Mouse (Mus musculus) B cell, adult 2 months (primary cell): ENCODE measurements around the gene Lats2.
A peak's percentile ranks its signal among the peaks of the same experiment; 100 is the strongest.

ENCODE experiments used
- DNase-seq, 2 experiments: peaks; one replicate each; pipeline ENCODE4 v3.0.0; 2022

The Lats2 gene

DNA sequence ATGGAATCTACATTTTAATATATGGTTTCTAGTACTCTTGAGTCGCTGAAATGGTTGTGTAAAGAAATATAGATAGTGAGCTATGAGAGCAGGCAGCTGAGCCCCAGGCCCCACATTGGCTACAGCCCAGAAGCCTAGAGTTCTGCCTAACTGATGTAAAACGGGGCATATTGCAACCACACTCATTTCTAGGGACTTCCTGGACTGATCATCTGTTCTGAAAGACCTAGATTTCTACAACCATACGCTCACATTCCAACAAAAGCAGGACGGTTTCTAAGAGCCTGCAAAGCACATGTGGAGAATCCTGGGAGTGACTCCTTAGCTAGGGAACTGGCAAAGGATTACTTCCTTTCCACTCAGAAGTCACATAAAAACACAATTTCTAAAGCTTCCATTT lies 22.0 kb downstream of the Lats2 start:
- no peak for DNase-seq

DNA sequence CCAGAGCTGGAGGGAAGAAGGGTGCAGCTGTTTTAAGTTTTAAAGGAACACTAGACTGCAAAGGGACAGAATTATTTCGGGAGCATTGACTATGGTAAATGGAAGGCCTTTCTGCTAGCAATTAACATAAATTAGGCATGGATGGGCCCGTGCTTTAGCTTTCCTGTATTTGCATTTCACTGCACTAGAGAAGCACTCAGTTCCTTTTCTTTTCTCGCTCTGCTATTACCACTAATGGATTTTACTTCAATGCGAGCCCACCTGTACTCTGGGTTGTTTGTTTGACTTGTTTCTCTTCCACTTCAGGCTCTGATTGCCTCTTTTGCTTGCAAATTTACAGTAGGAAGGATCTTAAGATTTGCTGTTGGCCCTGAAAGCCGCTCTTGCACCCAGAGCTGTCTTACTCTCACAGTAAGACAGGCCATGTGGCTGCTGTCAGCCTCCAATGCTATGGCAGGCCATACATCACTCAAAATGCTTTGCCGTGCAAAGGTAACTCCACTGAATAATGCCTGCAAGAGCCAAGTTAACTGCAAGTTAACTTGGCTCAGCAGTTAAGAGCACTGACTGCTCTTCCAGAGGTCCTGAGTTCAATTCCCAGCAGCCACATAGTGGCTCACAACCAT lies 25.4 kb downstream of the Lats2 start:
- no peak for DNase-seq

DNA sequence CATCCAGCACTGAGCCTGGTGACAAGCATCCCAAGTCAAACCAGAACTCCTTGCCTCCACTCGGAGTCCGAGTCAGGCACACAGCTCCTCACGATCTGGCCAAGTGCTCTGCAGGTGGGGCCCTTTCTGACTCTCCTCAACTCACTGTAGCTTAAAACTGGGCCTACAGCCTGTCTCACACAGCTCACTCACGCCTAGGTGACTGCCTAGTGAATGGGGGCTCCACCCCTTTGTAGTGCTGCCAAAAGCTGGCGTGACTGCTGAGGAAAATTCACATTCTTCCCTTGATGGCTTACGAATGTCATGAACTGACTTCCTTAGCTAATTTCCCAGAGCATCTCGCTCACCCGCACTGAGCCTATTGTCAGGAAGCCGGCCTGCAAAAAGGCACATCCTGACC lies 27.7 kb downstream of the Lats2 start:
- DNase-seq = peak in 1 of 2 experiments; percentile 22

DNA sequence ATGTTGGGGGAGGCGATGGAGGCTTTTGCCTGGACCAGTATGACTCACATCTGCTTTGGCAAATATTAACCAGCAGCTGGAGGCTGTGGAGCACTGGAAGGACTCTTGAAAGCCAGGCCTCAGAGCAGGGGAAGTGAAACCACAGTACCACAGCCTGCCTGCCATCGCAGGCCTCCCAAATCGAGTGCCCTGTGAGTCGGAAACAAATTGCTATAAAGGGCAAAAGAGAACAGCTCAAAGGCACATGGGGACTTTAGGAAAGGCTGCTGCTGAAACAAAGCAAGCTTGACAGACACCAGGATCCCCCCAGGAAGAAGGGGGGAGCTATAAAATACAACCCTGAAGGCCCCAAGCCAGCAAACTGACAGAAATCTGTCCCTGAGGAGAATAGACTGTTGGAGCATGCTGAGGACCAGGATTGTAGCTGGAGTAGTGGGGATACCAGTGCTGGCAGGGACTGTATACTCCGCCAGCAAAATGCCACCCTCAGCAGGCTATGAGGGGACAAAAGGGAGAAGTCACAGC lies 28.2 kb downstream of the Lats2 start:
- DNase-seq = peak; percentile 76 to 78

DNA sequence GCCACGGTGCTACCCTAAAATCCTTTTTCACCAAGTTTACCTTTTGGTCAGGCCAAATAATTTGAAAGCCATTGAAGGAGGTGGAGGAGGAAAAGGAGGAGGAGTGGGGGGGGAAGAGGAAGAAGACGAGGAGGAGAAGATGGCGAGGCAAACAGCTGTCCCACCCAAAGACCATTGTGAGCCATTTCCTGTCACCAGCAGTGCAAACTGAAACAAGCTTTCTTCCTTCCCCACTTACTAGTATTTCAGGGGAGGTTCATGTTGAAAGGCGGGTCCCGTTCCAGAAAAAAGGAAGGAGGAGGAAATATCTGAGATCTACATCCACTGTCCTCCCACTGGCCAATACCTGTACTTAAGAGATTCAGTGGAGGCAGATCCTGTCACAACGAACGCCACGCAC lies 28.8 kb downstream of the Lats2 start:
- no peak for DNase-seq

DNA sequence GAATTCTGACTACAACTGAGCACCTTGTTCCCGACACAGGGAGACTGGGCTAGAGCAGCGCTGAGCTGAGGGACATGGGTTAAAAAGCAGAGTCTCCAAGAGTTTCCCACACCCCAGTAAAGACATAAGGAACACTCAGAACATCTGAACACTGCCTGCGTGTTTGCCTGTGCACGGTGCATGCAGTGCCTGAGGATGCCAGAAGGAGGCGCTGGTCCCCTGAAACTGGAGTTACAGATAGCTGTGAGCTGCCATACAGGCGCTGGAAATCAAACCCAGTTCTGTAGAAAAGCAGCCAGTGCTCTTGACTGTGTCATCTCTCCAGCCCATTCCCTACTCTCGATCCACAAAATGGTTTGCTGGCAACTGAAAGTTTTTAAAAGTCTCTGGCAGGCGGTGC lies 32.0 kb downstream of the Lats2 start:
- DNase-seq = peak; percentile 59 to 63

DNA sequence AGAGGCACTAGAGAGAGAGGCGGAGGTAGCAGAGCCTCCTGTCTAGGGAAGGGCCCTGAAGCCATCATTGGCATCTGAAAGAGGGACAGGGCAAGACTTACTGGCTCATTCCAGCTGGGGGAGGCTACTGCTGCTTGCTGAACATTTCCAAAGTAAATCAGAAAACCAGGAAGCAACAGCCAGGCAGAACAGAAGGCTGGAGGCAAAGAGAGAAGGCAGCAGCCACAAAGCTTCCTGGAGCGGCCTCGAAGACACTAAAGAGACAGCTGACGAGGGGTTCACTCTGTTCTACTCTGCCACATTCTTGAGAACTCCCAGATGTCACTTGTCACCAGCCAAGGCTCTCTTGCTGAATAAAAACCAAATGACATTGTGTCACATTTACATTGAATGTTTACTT lies 33.7 kb downstream of the Lats2 start:
- no peak for DNase-seq

DNA sequence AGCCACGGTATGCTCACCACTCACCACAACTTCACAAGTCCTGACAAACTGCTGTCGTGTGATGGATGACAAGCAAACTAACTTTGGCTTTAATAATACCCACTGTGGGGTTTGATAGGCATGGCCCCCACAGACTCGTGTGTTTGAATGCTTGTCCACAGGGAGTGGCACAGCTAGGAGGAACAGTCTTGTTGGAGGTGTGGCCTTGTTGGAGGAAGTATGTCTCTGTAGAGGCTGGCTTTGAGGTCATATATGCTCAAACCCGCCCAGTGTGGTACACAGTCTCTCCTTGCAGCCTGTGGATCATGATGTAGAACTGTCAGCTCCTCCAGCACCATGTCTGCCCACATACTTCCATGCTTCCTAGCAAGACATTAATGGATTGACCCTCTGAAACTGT lies 39.9 kb downstream of the Lats2 start:
- no peak for DNase-seq

DNA sequence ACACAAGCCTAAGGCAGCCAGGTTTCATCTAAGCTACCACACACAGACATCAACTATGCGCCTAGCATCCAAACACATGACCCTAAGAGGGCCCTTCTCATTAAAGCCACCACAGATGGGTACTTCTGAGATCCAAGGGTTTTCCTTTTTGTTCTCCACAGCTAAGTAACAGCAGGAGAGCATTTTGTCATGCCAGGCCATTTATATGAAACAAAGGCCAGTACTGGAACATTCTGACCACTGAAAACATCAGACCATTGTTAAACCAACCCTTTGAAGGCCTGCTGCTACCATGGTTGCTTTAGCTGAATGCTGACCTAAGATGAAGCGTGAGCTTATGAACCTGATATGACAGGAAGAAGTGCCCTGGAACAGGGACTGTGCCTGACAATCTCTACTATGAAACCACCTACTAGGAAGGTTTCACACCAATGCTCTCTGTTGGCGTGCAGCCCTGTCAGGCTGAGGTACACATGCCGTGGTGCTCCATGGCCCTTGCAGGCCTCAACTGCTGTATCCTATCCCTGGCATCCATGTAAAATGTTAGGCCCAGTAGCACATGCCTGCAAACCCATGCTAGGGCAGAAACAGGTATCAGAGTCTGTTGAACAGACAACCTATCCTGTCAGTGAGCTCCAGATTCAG lies 41.5 kb downstream of the Lats2 start:
- DNase-seq = no peak

DNA sequence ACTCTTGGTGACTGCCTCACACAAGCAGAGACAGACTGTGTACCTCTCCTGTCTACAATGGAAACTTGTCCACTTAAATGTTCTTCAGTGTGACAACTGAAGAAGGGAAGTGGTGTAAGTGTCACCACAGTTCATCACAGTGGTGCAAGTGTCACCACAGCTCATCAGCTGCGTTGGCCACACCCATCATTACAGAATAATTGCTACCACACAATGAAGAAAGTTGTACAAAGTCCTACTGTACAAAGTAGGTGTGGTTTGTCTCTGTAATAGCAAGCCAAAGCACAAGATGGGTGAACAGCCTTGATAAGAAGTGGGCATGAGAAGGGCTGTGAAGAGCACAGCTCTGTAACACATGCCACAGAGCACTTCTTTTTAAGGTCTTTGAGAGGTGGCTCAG lies 45.3 kb downstream of the Lats2 start:
- DNase-seq = no peak

DNA sequence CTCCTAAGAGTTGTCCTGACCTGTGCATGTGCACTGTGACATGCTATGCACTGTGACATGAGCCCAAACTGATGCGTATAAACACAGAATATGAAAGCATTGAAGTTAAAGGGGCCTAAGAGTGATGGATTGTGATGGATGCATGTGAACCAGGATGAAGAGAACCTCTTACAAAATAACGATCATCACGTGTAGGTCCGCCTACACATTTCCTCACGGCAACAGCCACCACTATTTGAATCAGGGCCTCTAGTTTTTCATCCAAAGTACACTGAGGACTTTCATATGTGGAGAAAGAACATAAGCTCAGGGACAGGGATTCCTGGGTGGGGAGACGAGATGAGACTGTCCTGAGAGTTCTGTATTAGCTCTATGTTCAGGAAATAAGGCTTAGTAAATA lies 47.1 kb downstream of the Lats2 start:
- no peak for DNase-seq

DNA sequence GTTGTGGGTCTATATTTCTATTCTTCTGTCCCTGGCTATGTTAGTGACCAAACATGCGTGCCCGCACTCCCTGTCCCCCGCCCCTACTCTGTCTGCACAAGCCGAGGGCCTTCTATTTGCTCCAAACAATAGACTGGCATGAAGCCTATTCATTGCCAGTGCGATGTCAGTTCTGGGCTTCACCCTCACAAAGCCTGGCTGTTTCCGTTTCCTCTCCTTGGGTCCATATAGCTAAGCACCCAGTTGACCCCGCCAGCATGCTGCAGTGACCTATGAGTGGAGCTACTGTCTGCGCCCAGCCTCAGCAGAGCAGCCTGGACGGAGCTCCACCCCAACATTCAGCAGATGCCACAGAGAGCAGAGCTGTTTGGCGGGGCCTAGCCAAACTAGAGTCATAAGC lies 49.0 kb downstream of the Lats2 start:
- no peak for DNase-seq

DNA sequence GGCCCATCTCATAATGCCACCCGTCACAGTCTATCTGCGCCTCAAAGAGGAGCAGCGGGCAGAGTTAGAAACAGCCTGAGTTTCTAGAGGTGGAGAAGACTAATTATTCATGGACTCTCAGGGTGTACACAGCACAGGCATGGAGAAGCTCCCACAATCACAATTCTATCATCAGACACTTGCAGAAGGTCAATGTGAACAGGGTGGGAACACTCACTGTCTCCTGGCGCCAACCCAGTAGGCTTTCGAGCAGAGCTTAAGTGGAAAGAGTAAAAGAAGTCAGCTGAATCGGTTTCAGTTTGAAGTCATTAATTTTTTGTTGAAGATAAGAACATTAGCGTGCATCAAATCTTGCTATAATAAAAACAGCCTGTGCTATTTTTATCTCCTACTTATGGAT lies 49.6 kb downstream of the Lats2 start:
- no peak for DNase-seq

DNA sequence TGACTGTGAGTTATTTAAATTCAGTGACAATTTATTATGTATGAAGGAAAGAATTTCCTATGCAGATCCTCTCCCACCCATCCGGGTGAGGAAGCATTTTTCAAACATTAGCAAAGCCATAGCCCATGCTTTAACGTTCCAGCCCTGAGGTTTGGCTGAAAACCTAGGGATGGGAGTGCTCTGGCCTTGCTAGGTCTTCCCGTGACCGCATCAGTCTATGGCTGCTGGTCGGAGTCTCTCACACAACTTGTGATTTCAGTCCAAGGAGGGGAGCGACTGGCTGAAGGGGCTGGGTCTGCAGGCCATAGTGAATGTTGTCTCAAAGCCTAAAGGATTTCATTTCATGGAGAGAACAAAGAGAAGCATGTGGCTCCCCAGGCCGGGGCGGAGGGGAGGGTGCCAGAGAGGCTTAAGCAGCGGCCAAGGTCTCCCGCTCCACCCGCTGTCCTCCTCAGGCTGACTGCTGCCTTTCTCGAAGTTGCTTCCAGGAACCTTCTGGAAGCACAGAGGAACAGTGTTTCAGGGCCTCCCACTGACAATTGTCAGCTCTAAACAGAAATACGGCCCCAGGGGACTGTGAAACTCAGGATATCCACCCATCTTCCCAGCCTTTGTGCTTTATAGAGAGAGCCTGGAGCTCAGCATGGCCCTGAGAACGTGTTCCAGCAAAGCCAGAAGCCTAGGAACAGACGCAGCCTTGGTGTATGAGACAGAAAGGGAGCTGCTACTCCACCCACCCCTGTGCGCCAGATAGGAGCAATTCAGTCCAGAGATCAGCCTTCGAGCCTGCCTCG lies 50.9 kb downstream of the Lats2 start:
- no peak for DNase-seq

DNA sequence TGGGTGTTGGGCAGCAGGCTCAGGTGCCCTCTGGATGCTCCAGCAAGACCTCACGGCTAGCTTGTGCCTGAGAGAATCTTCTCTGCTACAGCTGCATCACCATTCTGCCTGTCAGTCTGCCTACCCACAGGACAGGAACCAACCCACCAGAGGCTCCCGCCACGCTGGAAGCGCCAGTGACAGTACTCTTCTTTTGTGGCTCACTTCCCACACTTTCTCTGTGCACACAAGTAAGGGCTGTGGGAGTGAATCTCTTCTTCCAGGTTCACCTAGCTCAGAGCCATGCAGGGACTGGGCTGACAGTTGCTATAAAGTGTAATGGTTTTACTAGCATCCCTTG lies 51.5 kb downstream of the Lats2 start:
- DNase-seq = no peak

DNA sequence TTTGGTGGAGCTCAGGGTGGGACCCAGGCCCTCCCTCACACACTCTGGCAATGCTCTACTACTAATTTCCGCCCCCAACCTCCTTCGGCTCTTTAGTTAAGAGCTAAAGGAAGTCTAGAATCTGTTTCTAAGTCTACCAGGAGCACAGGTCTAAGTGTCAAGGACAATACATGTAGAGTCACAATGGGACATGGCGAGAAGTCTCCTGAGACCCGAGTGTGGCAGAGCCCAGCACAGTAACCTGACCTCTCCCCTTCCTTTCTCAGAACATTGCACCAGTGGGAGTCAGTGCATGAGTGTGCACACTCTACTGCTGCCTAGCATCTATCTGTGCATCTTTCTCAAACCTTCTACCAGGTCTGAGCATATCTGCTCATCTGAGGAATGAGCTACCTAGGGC lies 52.4 kb downstream of the Lats2 start:
- DNase-seq = no peak

DNA sequence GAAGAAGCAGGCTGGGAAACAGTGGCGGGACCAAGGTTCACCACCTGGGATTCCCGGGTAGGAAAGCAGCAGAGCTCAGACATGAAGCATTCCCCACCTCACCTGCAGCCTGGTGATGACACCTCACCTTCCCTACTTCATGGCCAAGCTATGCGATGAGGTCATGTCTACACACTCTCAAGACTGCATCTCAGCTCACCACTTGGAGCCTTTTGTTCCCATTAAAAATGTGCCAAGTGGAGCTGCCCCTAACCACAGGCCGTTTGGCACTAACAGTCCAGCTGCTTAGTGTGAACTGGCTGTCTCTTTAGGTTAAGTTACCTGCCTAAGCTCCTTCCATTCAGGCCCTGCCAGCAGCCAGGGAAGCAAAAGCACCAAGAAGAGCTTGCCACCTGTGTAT lies 53.1 kb downstream of the Lats2 start:
- DNase-seq = no peak

DNA sequence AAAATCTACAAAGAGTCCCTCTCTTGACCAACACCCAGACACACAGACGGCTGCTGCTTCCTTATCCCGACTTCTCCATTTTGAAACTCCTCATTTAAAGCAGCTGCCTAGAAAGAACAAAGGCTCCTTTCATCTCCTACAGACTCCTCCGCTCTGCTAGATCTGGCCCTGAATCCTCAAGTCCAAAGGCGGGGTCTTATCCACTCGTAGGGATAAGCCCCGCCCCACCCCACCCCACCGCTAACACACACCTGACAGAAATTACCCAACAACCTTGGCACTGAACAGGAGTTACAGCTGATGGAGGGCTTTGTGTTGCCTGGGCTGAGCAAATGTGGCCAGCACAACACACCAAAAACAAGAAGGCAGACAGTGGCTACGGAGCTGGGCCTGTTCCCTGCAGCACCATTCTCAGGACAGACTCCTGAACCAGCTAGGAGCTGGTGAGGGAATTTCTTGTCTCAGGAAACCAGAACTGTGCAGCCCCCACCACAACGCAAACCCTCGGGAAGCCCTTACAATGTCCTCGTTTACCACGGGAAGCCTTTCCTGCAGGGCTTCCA lies 56.2 kb downstream of the Lats2 start:
- DNase-seq = no peak

DNA sequence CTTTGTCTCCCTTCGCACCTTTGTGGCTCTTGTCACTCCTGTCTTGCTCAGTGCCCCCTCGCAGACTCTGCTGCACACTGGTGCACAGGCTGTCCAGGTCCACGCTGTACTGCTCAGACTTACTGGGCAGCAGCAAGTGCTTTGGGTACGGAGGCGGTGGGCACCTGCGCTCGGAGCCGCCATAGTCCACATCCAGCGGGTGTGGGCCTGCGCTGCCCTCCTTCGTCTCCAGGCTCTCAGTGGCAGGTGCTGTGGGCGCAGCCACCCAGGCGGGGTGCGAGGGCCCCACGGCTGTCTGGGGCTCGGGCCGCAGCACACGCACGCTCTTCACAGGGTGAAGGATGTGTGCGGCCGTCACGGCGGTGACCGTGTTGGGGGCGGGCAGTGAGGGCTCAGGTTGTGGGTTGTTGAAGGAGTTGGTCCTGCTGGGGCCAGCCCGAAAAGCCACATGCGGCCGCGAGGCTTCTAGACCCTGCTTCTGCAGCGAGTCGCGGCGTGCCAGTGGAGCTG lies 58.7 kb downstream of the Lats2 start:
- DNase-seq = no peak

DNA sequence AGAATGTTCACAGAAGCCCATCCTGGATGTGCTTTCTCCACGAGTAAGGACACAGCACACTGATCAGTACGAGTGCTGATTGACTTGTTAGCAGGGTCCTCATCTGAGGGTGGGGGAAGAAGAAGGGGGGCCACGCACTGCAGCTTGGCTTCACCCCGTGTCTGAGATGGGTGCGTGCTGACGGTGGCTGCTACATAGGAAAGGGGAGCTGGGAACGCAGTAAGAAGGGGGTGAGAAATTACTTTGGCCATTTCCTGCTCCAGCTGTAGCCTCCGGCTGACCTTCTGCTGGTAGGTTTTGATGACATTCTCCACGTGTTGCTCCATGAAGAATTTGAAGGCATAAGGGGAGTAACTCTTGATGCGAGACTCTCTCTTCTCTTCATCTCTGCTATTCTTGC lies 59.2 kb downstream of the Lats2 start:
- no peak for DNase-seq

DNA sequence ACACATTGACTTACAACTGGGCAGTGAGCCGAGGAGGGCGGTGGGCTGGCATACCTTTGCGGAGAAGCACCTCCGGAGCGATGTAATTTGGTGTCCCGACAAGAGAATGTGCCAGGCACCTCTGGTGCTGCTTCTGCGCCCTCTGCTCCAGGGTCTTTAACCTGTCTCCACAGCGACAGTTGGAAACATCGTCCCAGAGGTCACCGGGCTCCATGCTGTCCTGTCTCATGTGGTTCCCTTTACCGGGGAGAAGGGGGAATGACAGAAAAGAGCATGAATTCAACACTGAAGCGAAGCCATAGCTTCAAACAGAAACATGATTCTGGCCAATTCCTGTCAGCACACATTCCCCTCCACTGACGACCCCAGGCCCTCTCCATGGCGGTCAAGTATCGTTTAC lies 62.1 kb downstream of the Lats2 start:
- DNase-seq = no peak

DNA sequence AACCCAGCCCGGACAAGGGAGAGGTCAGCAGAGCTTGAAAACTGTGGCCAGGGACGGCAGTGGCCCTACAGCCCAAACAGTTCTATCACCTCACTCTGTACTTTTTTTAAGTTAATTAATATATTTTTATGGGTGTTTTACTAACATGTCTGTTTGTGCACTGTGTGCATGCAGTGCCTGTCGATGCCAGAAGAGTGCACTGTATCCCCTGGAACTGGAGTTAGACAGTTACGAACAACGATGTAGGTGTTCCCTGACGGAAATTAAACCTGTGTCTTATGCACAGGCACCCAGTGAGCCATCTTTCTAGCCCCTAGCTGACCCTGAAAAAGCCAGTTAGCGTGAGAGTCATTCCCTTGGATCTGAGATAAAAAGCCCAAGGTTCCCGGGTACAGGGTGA lies 62.6 kb downstream of the Lats2 start:
- DNase-seq = peak; percentile 14 to 19

DNA sequence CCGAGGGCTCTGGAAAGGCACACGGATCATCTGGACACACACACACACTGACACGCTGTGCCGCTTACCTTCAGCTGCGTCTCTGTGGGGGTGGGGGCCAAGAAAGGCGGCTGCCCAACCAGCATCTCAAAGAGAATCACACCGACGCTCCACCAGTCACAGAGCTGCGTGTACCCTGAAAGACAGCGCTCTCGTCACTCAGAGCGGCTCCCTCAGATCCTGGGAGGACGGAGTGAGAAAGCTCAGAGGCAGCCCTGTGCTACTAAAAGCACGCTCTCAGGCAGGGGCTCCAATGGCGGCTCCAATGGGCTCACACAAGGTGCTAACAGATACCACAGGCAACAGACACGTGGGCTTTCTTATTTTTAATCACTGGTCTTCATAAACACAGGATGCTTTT lies 63.9 kb downstream of the Lats2 start:
- DNase-seq = no peak
